Mouse (Mus musculus) heart, embryonic 10.5 days (tissue): ENCODE measurements at regions not wholly inside any gene's neighbourhood (a gene's known extent, or its start where the extent isn't known, plus 50 kb on each side); places are given as distances from the start of the nearest gene placed in this dataset.
"Not testable (repeated sequence)": the region's sequence is repeated elsewhere in the genome, so short reads cannot be mapped to it uniquely, and the experiment has no call there.

Experiments used
- DNase-seq: peaks from one replicate; pipeline ENCODE4 v3.0.0-alpha.2; 2017; ENCODE audit warnings: low spot score
- H3K27ac ChIP-seq: fragments of 300-500 bp; sonication (generic); 2 replicates; pipeline ENCODE4 v1.5.1; 2016; ENCODE audit warnings: mild to moderate bottlenecking
- H3K27me3 ChIP-seq: fragments of 300-500 bp; sonication (generic); 2 replicates; pipeline ENCODE4 v1.6.1; 2016; ENCODE audit warnings: mild to moderate bottlenecking; ENCODE audit not compliant: poor library complexity, insufficient read depth, severe bottlenecking
- H3K36me3 ChIP-seq: fragments of 300-500 bp; sonication (generic); 2 replicates; pipeline ENCODE4 v1.6.1; 2016; ENCODE audit warnings: mild to moderate bottlenecking, moderate library complexity
- H3K4me1 ChIP-seq: fragments of 300-500 bp; sonication (generic); 2 replicates; pipeline ENCODE4 v1.6.1; 2016; ENCODE audit warnings: mild to moderate bottlenecking
- H3K4me3 ChIP-seq: fragments of 300-500 bp; sonication (generic); 2 replicates; pipeline ENCODE4 v1.5.1; 2016; ENCODE audit warnings: mild to moderate bottlenecking, moderate library complexity
- H3K9me3 ChIP-seq: fragments of 300-500 bp; sonication (generic); 2 replicates; pipeline ENCODE4 v1.6.1; 2016; ENCODE audit warnings: mild to moderate bottlenecking, moderate library complexity
- WGBS: fragments of 180-500 bp; shearing (Covaris S2); methylation state at CpG from one replicate; pipeline ENCODE4 v1.1.7; 2016; 5-methylcytosine and 5-hydroxymethylcytosine counted together

DNA sequence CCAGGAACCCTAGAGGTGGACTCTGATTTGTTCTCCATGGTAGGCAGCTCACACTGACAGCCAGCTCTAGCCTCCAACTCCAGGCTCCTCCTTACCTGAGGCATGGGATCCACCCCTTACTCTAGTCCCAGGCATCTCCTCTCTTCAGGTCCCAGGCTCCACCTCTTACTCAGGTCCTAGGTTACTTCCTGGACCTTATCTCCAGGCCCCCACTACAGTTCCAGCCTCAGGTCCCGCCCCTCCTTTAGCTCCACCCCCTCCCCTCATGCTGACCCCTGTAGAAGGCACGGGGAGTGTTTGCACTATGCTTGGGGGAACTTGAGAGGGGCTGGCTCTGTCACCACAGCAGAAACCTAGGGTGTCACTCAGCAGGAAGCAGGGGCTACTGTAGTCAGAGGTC, 399.2 kb downstream of the Ptpru start:
- WGBS, result 11% methylated on average over 2 of the region's 2 CpGs
- no peak overlapping the region for H3K4me3 ChIP-seq
- H3K27me3 ChIP-seq, result no peaks in the 10 kb centered on the region
- H3K27ac ChIP-seq, result no peak overlapping the region
- no peak for DNase-seq
- H3K36me3 ChIP-seq, result no peaks in the 10 kb centered on the region
- H3K9me3 ChIP-seq, result no peaks in the 10 kb centered on the region
- peaks cover 5% of the 10 kb centered on the region; the same call in 1 of the 2 replicates for H3K4me1 ChIP-seq

DNA sequence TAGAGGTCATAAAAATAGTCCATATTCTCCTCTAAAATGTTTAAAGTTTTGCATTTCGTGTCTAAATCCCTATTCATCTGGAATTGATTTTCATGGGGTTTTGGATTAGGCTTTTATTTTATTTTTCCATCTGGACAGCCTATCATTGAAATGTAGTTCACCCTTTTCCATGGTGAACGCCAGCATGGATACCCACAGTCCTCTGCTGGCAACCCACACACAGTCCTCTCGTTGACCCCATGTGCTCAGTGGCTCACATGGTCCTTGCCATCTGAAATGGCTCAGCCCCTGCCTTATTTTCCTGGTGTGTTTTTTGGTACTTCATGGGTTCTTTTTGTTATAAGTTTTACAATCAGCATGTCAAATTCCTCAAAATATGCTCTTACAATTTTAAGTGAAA, 397.2 kb downstream of the Ptpru start:
- H3K36me3 ChIP-seq, result no peaks in the 10 kb centered on the region
- H3K4me1 ChIP-seq, result peaks cover 5% of the 10 kb centered on the region; the same call in 1 of the 2 replicates
- H3K27ac ChIP-seq, result no peak overlapping the region
- DNase-seq, result no peak
- H3K27me3 ChIP-seq, result no peaks in the 10 kb centered on the region
- WGBS, result 79% methylated on average over 3 of the region's 3 CpGs
- H3K9me3 ChIP-seq, result no peaks in the 10 kb centered on the region
- no peak overlapping the region for H3K4me3 ChIP-seq

DNA sequence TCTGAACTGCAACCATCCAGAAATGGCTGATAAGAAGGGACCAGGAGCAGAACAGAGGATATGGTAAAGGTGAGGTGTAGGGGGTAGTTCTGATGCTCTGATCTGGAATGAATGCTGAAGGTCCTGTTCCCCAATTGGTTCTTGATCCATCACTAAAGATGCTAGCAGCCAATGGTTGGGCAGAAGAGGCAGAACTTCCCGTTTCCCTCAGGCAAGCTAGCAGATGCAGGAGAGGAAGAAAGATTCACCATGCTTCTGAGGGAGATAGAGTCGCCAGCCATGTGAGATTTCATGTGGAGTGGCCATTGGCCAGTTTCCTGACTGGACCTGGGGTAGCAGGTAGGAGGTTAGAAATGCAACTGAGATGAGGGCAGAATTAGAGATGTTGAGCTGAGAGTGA, 394.6 kb downstream of the Ptpru start:
- DNase-seq, result no peak
- WGBS, result 71% methylated on average over 2 of the region's 2 CpGs
- H3K4me3 ChIP-seq, result no peak overlapping the region

GRCm38 (mm10) chr4:131450296-131450695, 387.8 kb downstream of the Ptpru start:
- not testable (repeated sequence) for H3K9me3 ChIP-seq, DNase-seq, H3K27ac ChIP-seq, H3K4me1 ChIP-seq, H3K4me3 ChIP-seq, H3K27me3 ChIP-seq, H3K36me3 ChIP-seq
- WGBS, result 67% methylated on average over 1 of the region's 1 CpGs

More for the DNA sequence above, 394.6 kb downstream of the Ptpru start:
- H3K27me3 ChIP-seq, result no peaks in the 10 kb centered on the region
- H3K36me3 ChIP-seq, result no peaks in the 10 kb centered on the region
- no peak overlapping the region for H3K27ac ChIP-seq
- H3K9me3 ChIP-seq, result no peaks in the 10 kb centered on the region
- peaks cover 5% of the 10 kb centered on the region; the same call in 1 of the 2 replicates for H3K4me1 ChIP-seq

- H3K4me1 ChIP-seq, result peaks cover 21% of the 10 kb centered on the region
- peaks cover 4% of the 10 kb centered on the region; the same call in 1 of the 2 replicates for H3K27me3 ChIP-seq
- H3K4me3 ChIP-seq, result no peak overlapping the region
- H3K36me3 ChIP-seq, result no peaks in the 10 kb centered on the region
- WGBS, result 58% methylated on average over 7 of the region's 7 CpGs
- DNase-seq, result no peak
- no peak overlapping the region for H3K27ac ChIP-seq
- no peaks in the 10 kb centered on the region for H3K9me3 ChIP-seq
Measured at GRCm38 (mm10) chr4:131457551-131457950, 380.5 kb downstream of the Ptpru start.

DNA sequence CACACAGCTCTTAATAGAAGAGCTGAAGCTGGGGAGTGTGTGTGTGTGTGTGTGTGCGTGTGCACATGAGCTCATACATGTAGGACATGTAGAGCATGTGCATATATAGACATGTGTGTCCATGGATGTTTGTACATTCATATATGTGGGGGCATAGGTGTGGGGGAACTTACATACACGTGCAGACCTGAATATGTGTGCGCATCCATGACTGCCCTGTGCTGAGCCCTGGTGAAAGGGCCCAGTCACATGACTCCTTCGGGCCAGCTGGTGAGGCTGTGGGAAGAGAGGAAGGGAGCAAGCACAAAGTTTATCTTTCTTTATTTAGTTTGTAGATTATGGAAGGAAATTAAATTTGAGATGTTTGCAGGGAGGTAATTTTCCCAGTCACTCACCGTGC, 378.3 kb downstream of the Ptpru start:
- no peak overlapping the region for H3K27ac ChIP-seq
- WGBS, result 85% methylated on average over 5 of the region's 5 CpGs

DNA sequence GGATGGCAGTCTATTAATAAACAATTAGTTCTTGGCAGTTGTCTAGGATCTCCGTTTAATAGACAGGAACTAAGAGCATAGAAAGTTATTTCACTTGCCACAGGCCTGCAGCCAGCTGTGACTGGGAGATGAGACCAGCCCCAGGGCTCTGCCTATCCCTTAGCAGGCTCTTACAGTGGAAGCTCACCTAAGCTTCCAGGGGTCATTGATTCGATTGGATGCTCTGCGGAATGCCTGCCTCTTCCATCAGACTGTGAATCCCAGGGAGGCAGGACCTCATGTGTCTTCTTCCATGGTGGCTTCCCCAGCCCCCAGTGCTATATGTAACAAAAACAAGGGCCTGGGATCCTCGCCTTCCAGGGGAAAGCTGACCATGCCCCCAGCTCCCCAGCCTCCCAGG, 376.8 kb downstream of the Ptpru start:
- no peak for DNase-seq
- WGBS, result 54% methylated on average over 4 of the region's 4 CpGs

More for the DNA sequence above, 378.3 kb downstream of the Ptpru start:
- DNase-seq, result no peak
- Histone ChIP-seq H3K4me3 (no peak overlapping the region), H3K9me3 (no peaks in the 10 kb centered on the region), H3K4me1 (peaks cover 15% of the 10 kb centered on the region), H3K27me3 (peaks cover 4% of the 10 kb centered on the region; the same call in 1 of the 2 replicates), H3K36me3 (no peaks in the 10 kb centered on the region)

GRCm38 (mm10) chr4:131461728-131462127, 376.4 kb downstream of the Ptpru start:
- no peak overlapping the region for H3K4me3 ChIP-seq
- no peak for DNase-seq
- 66% methylated on average over 7 of the region's 7 CpGs for WGBS

More for the DNA sequence above, 376.8 kb downstream of the Ptpru start:
- H3K36me3 ChIP-seq, result no peaks in the 10 kb centered on the region
- no peaks in the 10 kb centered on the region for H3K9me3 ChIP-seq
- no peak overlapping the region for H3K27ac ChIP-seq
- H3K4me3 ChIP-seq, result no peak overlapping the region
- H3K4me1 ChIP-seq, result peaks cover 15% of the 10 kb centered on the region
- H3K27me3 ChIP-seq, result peaks cover 4% of the 10 kb centered on the region; the same call in 1 of the 2 replicates

GRCm38 (mm10) chr4:131475023-131475422, 363.1 kb downstream of the Ptpru start:
- Histone ChIP-seq H3K36me3 (no peaks in the 10 kb centered on the region), H3K27ac (no peak overlapping the region), H3K4me3 (no peak overlapping the region), H3K9me3 (no peaks in the 10 kb centered on the region), H3K27me3 (0 out of 2 replicates have a peak, but pooled peaks cover 7% of the 10 kb centered on the region), H3K4me1 (0 out of 2 replicates have a peak, but pooled peaks cover 2% of the 10 kb centered on the region)
- DNase-seq, result no peak
- WGBS, result 71% methylated on average over 6 of the region's 6 CpGs

More at GRCm38 (mm10) chr4:131461728-131462127, 376.4 kb downstream of the Ptpru start:
- H3K27me3 ChIP-seq, result peaks cover 4% of the 10 kb centered on the region; the same call in 1 of the 2 replicates
- no peak overlapping the region for H3K27ac ChIP-seq
- no peaks in the 10 kb centered on the region for H3K9me3 ChIP-seq
- no peaks in the 10 kb centered on the region for H3K36me3 ChIP-seq
- peaks cover 15% of the 10 kb centered on the region for H3K4me1 ChIP-seq

DNA sequence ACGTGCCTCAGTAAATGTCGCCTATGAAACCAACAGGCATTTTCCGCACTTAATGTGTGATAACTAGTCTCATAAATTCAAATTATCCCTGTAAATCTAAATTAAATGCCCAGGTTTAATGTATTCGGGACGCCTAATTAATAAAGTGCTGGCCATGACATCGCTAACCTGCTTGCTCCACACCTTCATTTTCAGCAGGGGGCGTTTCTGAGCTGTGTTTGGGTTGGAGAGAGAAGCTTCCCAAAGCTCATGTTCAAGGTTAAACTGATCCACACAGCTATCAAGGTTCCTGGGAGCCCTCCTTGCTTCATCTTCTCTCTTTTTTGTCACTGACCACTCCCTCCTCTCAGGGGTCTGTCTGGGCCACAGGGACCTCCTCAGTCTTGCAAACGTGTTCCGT, 359.2 kb downstream of the Ptpru start:
- Histone ChIP-seq H3K27me3 (peaks cover 36% of the 10 kb centered on the region), H3K36me3 (no peaks in the 10 kb centered on the region), H3K4me1 (0 out of 2 replicates have a peak, but pooled peaks cover 2% of the 10 kb centered on the region), H3K4me3 (no peak overlapping the region), H3K27ac (no peak overlapping the region), H3K9me3 (no peaks in the 10 kb centered on the region)
- DNase-seq, result no peak
- 67% methylated on average over 9 of the region's 9 CpGs for WGBS

- H3K4me3 ChIP-seq, result 0 out of 2 replicates have a peak overlapping the region, but pooled peaks have one; percentile 8
- no peaks in the 10 kb centered on the region for H3K9me3 ChIP-seq
- H3K27me3 ChIP-seq, result peaks cover 62% of the 10 kb centered on the region
- no peak for DNase-seq
- peaks cover 37% of the 10 kb centered on the region for H3K4me1 ChIP-seq
- 0 out of 2 replicates have a peak overlapping the region, but pooled peaks have one; percentile 24 for H3K27ac ChIP-seq
- H3K36me3 ChIP-seq, result no peaks in the 10 kb centered on the region
- WGBS, result 55% methylated on average over 15 of the region's 15 CpGs
Measured at GRCm38 (mm10) chr4:131483958-131484605, 354.0 kb downstream of the Ptpru start.

- H3K4me1 ChIP-seq, result peaks cover 37% of the 10 kb centered on the region
- DNase-seq, result no peak
- H3K27ac ChIP-seq, result peak overlapping the region; percentile 24; the same call in 1 of the 2 replicates
- peaks cover 66% of the 10 kb centered on the region for H3K27me3 ChIP-seq
- H3K4me3 ChIP-seq, result 0 out of 2 replicates have a peak overlapping the region, but pooled peaks have one; percentile 8
- no peaks in the 10 kb centered on the region for H3K9me3 ChIP-seq
- 33% methylated on average over 14 of the region's 14 CpGs for WGBS
- H3K36me3 ChIP-seq, result no peaks in the 10 kb centered on the region
Measured at GRCm38 (mm10) chr4:131484607-131485111, 353.4 kb downstream of the Ptpru start.

GRCm38 (mm10) chr4:131485126-131485825, 352.8 kb downstream of the Ptpru start:
- 79% methylated on average over 13 of the region's 13 CpGs for WGBS
- H3K9me3 ChIP-seq, result no peaks in the 10 kb centered on the region
- no peak overlapping the region for H3K4me3 ChIP-seq
- peaks cover 36% of the 10 kb centered on the region for H3K4me1 ChIP-seq
- no peak for DNase-seq
- peaks cover 66% of the 10 kb centered on the region for H3K27me3 ChIP-seq
- no peaks in the 10 kb centered on the region for H3K36me3 ChIP-seq
- peak overlapping the region; percentile 24; the same call in 1 of the 2 replicates for H3K27ac ChIP-seq
